Mouse (Mus musculus) neutrophil, adult 5-6 weeks (primary cell): ENCODE results near the gene Filip1. TPM values are rescaled to one million over a fixed set of nuclear protein-coding genes. Genes with fewer than 3 reads are reported as not detected.

ENCODE experiments used
- ATAC-seq: fragments of 151-379, 151-347 bp; 2 replicates; pipeline ENCODE4 v1.8.0; 2017; ENCODE audit warnings: mild to moderate bottlenecking, moderate TSS enrichment; ENCODE audit not compliant: insufficient number of reproducible peaks, poor library complexity, low FRiP score, severe bottlenecking; ENCODE audit errors: extremely low read depth
- total RNA-seq: library from RNA; stranded (forward); fragments of 200-1000 nt; gene quantifications from 2 replicates; pipeline ENCODE4 v1.2.3, GENCODE M21; 2017

Gene Filip1
- total RNA-seq, 1 experiment from 2014 or later, result 0.47 TPM

- no peak for ATAC-seq
These were observed 22.9 kb downstream of the Filip1 start for GRCm38 (mm10) chr9:79989703-79990102.

- no peak for ATAC-seq
These were observed 23.6 kb downstream of the Filip1 start for GRCm38 (mm10) chr9:79989061-79989460.

- no peak for ATAC-seq
These were observed 29.4 kb downstream of the Filip1 start for GRCm38 (mm10) chr9:79983244-79983643.

GRCm38 (mm10) chr9:79979274-79979673 lies 33.4 kb downstream of the Filip1 start:
- ATAC-seq, result no peak

- ATAC-seq, result no peak
These were observed 34.2 kb downstream of the Filip1 start for GRCm38 (mm10) chr9:79978228-79979024.

- no peak for ATAC-seq
These were observed 35.1 kb downstream of the Filip1 start for GRCm38 (mm10) chr9:79977549-79977971.

- no peak for ATAC-seq
These were observed 35.9 kb downstream of the Filip1 start for GRCm38 (mm10) chr9:79976789-79977188.

- ATAC-seq, result no peak
These were observed 37.5 kb downstream of the Filip1 start for GRCm38 (mm10) chr9:79975121-79975520.

- no peak for ATAC-seq
These were observed 39.1 kb downstream of the Filip1 start for GRCm38 (mm10) chr9:79973582-79973981.

- no peak for ATAC-seq
These were observed 39.9 kb downstream of the Filip1 start for GRCm38 (mm10) chr9:79972705-79973104.

- ATAC-seq, result no peak
These were observed 41.0 kb downstream of the Filip1 start for GRCm38 (mm10) chr9:79971619-79972018.

- ATAC-seq, result 0 out of 2 replicates have a peak, but pooled peaks have one; percentile 23
These were observed 42.0 kb downstream of the Filip1 start for GRCm38 (mm10) chr9:79970659-79971118.

- ATAC-seq, result no peak
These were observed 43.1 kb downstream of the Filip1 start for GRCm38 (mm10) chr9:79969544-79969943.

- ATAC-seq, result no peak
These were observed 45.8 kb downstream of the Filip1 start for GRCm38 (mm10) chr9:79966711-79967487.

- ATAC-seq, result no peak
These were observed 46.9 kb downstream of the Filip1 start for GRCm38 (mm10) chr9:79965600-79966392.

- ATAC-seq, result no peak
These were observed 47.6 kb downstream of the Filip1 start for GRCm38 (mm10) chr9:79965003-79965402.

- no peak for ATAC-seq
These were observed 50.9 kb downstream of the Filip1 start for GRCm38 (mm10) chr9:79961630-79962285.

GRCm38 (mm10) chr9:79960453-79960852 lies 52.2 kb downstream of the Filip1 start:
- no peak for ATAC-seq

- ATAC-seq, result no peak
These were observed 54.3 kb downstream of the Filip1 start for GRCm38 (mm10) chr9:79958395-79958794.
